13 mouse cellular contexts compared by ENCODE assay signal in the genomic region with DNA sequence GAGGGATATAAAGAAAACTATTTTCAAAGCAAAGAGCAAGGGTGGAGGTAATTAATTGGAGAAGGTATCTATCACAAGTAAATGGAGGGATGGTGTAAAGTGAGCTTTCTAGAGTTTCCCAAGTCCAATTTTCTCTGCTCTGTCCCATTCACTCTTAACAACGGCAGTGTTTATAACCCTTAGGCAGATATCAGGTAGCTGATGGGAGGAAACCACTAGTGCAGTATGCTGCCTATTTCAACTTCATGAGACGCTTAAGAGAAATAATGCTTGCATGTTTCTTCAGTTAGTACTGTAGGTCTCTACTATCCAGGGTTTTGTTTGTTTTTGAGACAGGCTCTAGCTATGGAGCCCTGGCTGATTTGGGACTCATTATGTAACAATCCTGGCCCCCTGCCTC. TPM values are rescaled to one million over a fixed set of nuclear protein-coding genes. Genes with fewer than 3 reads are reported as not detected.
DNase-seq lines count a peak whose midpoint lies in the region; ATAC-seq lines count a peak whose summit lies in the region.
"Had no signal": no experiment of that assay in that cellular context is flagged by ENCODE, and none has a peak within 500 bp of the region (broad histone marks: within the 10 kb centered on the region; RNA-seq: fewer than 3 reads in every experiment).

No protein-coding gene starts in this region.

- no peaks in the 10 kb centered on the region for H3K9me3 ChIP-seq in forebrain, embryonic 10.5 days
- H3K9me3 ChIP-seq in forebrain, embryonic 16.5 days (ENCODE audit: control insufficient read depth, low read length): no peaks in the 10 kb centered on the region
- H3K9me3 ChIP-seq in lung, embryonic 15.5 days: no peaks in the 10 kb centered on the region
- no peaks in the 10 kb centered on the region for H3K9me3 ChIP-seq in embryonic facial prominence, embryonic 12.5 days
- no peaks in the 10 kb centered on the region for H3K9me3 ChIP-seq in liver, embryonic 13.5 days (replicated peaks)
- H3K9me3 ChIP-seq: hindbrain, embryonic 15.5 days had no signal

- H3K27ac ChIP-seq in forebrain, embryonic 10.5 days: peak overlapping the region; percentile 96
- no peak overlapping the region for H3K27ac ChIP-seq in forebrain, embryonic 16.5 days (ENCODE audit: low read length)
- peak overlapping the region; percentile 93; the same call in 1 of the 2 replicates for H3K27ac ChIP-seq in lung, embryonic 15.5 days
- H3K27ac ChIP-seq in embryonic facial prominence, embryonic 12.5 days: peak overlapping the region; percentile 88
- peak overlapping the region; percentile 100 for H3K27ac ChIP-seq in liver, embryonic 13.5 days

- no peaks in the 10 kb centered on the region for H3K27me3 ChIP-seq in forebrain, embryonic 10.5 days (ENCODE audit: poor library complexity, severe bottlenecking)
- no peaks in the 10 kb centered on the region for H3K27me3 ChIP-seq in forebrain, embryonic 16.5 days (replicated peaks; ENCODE audit: control insufficient read depth, insufficient read depth, low read length)
- no peaks in the 10 kb centered on the region for H3K27me3 ChIP-seq in lung, embryonic 15.5 days
- H3K27me3 ChIP-seq in embryonic facial prominence, embryonic 12.5 days: no peaks in the 10 kb centered on the region
- no peaks in the 10 kb centered on the region for H3K27me3 ChIP-seq in liver, embryonic 13.5 days
- H3K27me3 ChIP-seq: hindbrain, embryonic 15.5 days had no signal

- DNase-seq in forebrain, embryonic 10.5 days (ENCODE audit: extremely low spot score, low spot score): no peak
- DNase-seq in lung, adult 18-20 months: no peak
- DNase-seq in liver, embryonic 13.5 days: no peak
- no peak for DNase-seq in ovary, postnatal 10 days (ENCODE audit: low spot score)
- no peak for DNase-seq in right cerebral cortex, postnatal 14 days
- DNase-seq: cerebellum, postnatal 14 days; spleen, adult 18-20 months; thymus, postnatal 14 days had no signal

- no peak overlapping the region for H3K9ac ChIP-seq in forebrain, embryonic 16.5 days (replicated peaks; ENCODE audit: low read depth, low read length)
- H3K9ac ChIP-seq in lung, embryonic 15.5 days: no peak overlapping the region
- H3K9ac ChIP-seq in embryonic facial prominence, embryonic 12.5 days: no peak overlapping the region
- H3K9ac ChIP-seq in liver, embryonic 13.5 days: peak overlapping the region; percentile 80
- H3K9ac ChIP-seq: hindbrain, embryonic 15.5 days had no signal

- no peak overlapping the region for H3K4me2 ChIP-seq in forebrain, embryonic 16.5 days (ENCODE audit: low read length)
- H3K4me2 ChIP-seq in lung, embryonic 15.5 days: no peak overlapping the region
- H3K4me2 ChIP-seq in embryonic facial prominence, embryonic 12.5 days (replicated peaks): no peak overlapping the region; the same call in 1 of the 2 replicates
- peak overlapping the region; percentile 72 for H3K4me2 ChIP-seq in liver, embryonic 13.5 days

- no peak for ATAC-seq in forebrain, embryonic 16.5 days
- no peak for ATAC-seq in lung, embryonic 15.5 days (ENCODE audit: borderline replicate concordance, extremely low read depth, low FRiP score, low TSS enrichment)
- no peak for ATAC-seq in embryonic facial prominence, embryonic 12.5 days (ENCODE audit: insufficient number of reproducible peaks, insufficient read depth, low FRiP score, low TSS enrichment)
- ATAC-seq in liver, embryonic 13.5 days (ENCODE audit: low read depth): no peak
- ATAC-seq: midbrain, embryonic 16.5 days had no signal

- WGBS in forebrain, embryonic 10.5 days: 84% methylated on average over 2 of the region's 2 CpGs
- 78% methylated on average over 2 of the region's 2 CpGs for WGBS in forebrain, embryonic 16.5 days
- WGBS in lung, embryonic 15.5 days: 50% methylated on average over 2 of the region's 2 CpGs
- WGBS in embryonic facial prominence, embryonic 12.5 days: 50% methylated on average over 2 of the region's 2 CpGs
- 55% methylated on average over 2 of the region's 2 CpGs for WGBS in liver, embryonic 13.5 days (ENCODE audit: insufficient replicate concordance)

- H3K4me3 ChIP-seq in forebrain, embryonic 10.5 days: peak overlapping the region; percentile 55
- no peak overlapping the region for H3K4me3 ChIP-seq in forebrain, embryonic 16.5 days (replicated peaks; ENCODE audit: low read length)
- H3K4me3 ChIP-seq in lung, embryonic 15.5 days: no peak overlapping the region
- no peak overlapping the region for H3K4me3 ChIP-seq in embryonic facial prominence, embryonic 12.5 days
- peak overlapping the region; percentile 55 for H3K4me3 ChIP-seq in liver, embryonic 13.5 days (replicated peaks)

- no peaks in the 10 kb centered on the region for H3K36me3 ChIP-seq in forebrain, embryonic 10.5 days (replicated peaks)
- H3K36me3 ChIP-seq in forebrain, embryonic 16.5 days (ENCODE audit: control insufficient read depth, insufficient read depth): no peaks in the 10 kb centered on the region
- H3K36me3 ChIP-seq in lung, embryonic 15.5 days: no peaks in the 10 kb centered on the region
- H3K36me3 ChIP-seq in embryonic facial prominence, embryonic 12.5 days: no peaks in the 10 kb centered on the region
- no peaks in the 10 kb centered on the region for H3K36me3 ChIP-seq in liver, embryonic 13.5 days
- H3K36me3 ChIP-seq: hindbrain, embryonic 15.5 days had no signal

- peaks cover 57% of the 10 kb centered on the region for H3K4me1 ChIP-seq in forebrain, embryonic 10.5 days
- peaks cover 33% of the 10 kb centered on the region for H3K4me1 ChIP-seq in forebrain, embryonic 16.5 days (replicated peaks; ENCODE audit: control insufficient read depth, insufficient read depth, low read length)
- peaks cover 35% of the 10 kb centered on the region for H3K4me1 ChIP-seq in lung, embryonic 15.5 days
- peaks cover 21% of the 10 kb centered on the region; the same call in 1 of the 2 replicates for H3K4me1 ChIP-seq in embryonic facial prominence, embryonic 12.5 days
- peaks cover 68% of the 10 kb centered on the region for H3K4me1 ChIP-seq in liver, embryonic 13.5 days (replicated peaks)

RNA-seq across cellular contexts. Expression of gene Hist1h2bk, which starts 1.7 kb away (rescaled TPM):
- polyA plus RNA-seq in forebrain, embryonic 10.5 days (2016; fragmentation: Nextera tagmentation; extraction: Ambion mirVana): 6.4 and 7.7 TPM in 2 replicates
- polyA plus RNA-seq in forebrain, embryonic 16.5 days (2015; fragmentation: Nextera tagmentation; extraction: Ambion mirVana): 3.3 TPM in 1 of 2 replicates, not detected in the other
- polyA plus RNA-seq in lung, embryonic 15.5 days (2015; fragmentation: Nextera tagmentation; extraction: Ambion mirVana): 7.0 and 7.4 TPM in 2 replicates
- polyA plus RNA-seq in embryonic facial prominence, embryonic 12.5 days (2016; fragmentation: Nextera tagmentation; extraction: Ambion mirVana): 19.4 and 20.1 TPM in 2 replicates
- 3.5 and 3.7 TPM in 2 replicates for polyA plus RNA-seq in liver, embryonic 13.5 days (2015; fragmentation: Nextera tagmentation; extraction: Ambion mirVana)
- polyA plus RNA-seq: midbrain, embryonic 16.5 days had no signal

RNA-seq across cellular contexts. Expression of gene Hist1h2ah, which starts 2.0 kb away (rescaled TPM):
- 12.1 and 14.3 TPM in 2 replicates for polyA plus RNA-seq in forebrain, embryonic 10.5 days (2016; fragmentation: Nextera tagmentation; extraction: Ambion mirVana)
- polyA plus RNA-seq in forebrain, embryonic 16.5 days (2015; fragmentation: Nextera tagmentation; extraction: Ambion mirVana): not detected in 2 replicates
- polyA plus RNA-seq in lung, embryonic 15.5 days (2015; fragmentation: Nextera tagmentation; extraction: Ambion mirVana): 8.1 and 8.2 TPM in 2 replicates
- 8.0 and 8.3 TPM in 2 replicates for polyA plus RNA-seq in embryonic facial prominence, embryonic 12.5 days (2016; fragmentation: Nextera tagmentation; extraction: Ambion mirVana)
- polyA plus RNA-seq in liver, embryonic 13.5 days (2015; fragmentation: Nextera tagmentation; extraction: Ambion mirVana): 3.6 and 18.3 TPM in 2 replicates
- polyA plus RNA-seq: midbrain, embryonic 16.5 days had no signal

RNA-seq across cellular contexts. Expression of gene Hist1h4i, which starts 3.7 kb away (rescaled TPM):
- 53.1 and 58.6 TPM in 2 replicates for polyA plus RNA-seq in forebrain, embryonic 10.5 days (2016; fragmentation: Nextera tagmentation; extraction: Ambion mirVana)
- polyA plus RNA-seq in forebrain, embryonic 16.5 days (2015; fragmentation: Nextera tagmentation; extraction: Ambion mirVana): 14.0 and 14.5 TPM in 2 replicates
- 27.2 and 29.1 TPM in 2 replicates for polyA plus RNA-seq in lung, embryonic 15.5 days (2015; fragmentation: Nextera tagmentation; extraction: Ambion mirVana)
- polyA plus RNA-seq in embryonic facial prominence, embryonic 12.5 days (2016; fragmentation: Nextera tagmentation; extraction: Ambion mirVana): 26.8 and 29.2 TPM in 2 replicates
- polyA plus RNA-seq in liver, embryonic 13.5 days (2015; fragmentation: Nextera tagmentation; extraction: Ambion mirVana): 38.8 and 52.6 TPM in 2 replicates

RNA-seq across cellular contexts. Expression of gene Hist1h2ag, which starts 5.3 kb away (rescaled TPM):
- polyA plus RNA-seq in forebrain, embryonic 10.5 days (2016; fragmentation: Nextera tagmentation; extraction: Ambion mirVana): 54.9 and 55.0 TPM in 2 replicates
- 8.5 and 13.4 TPM in 2 replicates for polyA plus RNA-seq in forebrain, embryonic 16.5 days (2015; fragmentation: Nextera tagmentation; extraction: Ambion mirVana)
- polyA plus RNA-seq in lung, embryonic 15.5 days (2015; fragmentation: Nextera tagmentation; extraction: Ambion mirVana): 52.7 and 55.6 TPM in 2 replicates
- polyA plus RNA-seq in embryonic facial prominence, embryonic 12.5 days (2016; fragmentation: Nextera tagmentation; extraction: Ambion mirVana): 117 and 124 TPM in 2 replicates
- polyA plus RNA-seq in liver, embryonic 13.5 days (2015; fragmentation: Nextera tagmentation; extraction: Ambion mirVana): 17.9 and 18.6 TPM in 2 replicates

RNA-seq across cellular contexts. Expression of gene Hist1h2bj, which starts 5.6 kb away (rescaled TPM):
- 11.7 and 14.9 TPM in 2 replicates for polyA plus RNA-seq in forebrain, embryonic 10.5 days (2016; fragmentation: Nextera tagmentation; extraction: Ambion mirVana)
- polyA plus RNA-seq in forebrain, embryonic 16.5 days (2015; fragmentation: Nextera tagmentation; extraction: Ambion mirVana): 2.1 and 3.1 TPM in 2 replicates
- polyA plus RNA-seq in lung, embryonic 15.5 days (2015; fragmentation: Nextera tagmentation; extraction: Ambion mirVana): 15.7 and 16.0 TPM in 2 replicates
- polyA plus RNA-seq in embryonic facial prominence, embryonic 12.5 days (2016; fragmentation: Nextera tagmentation; extraction: Ambion mirVana): 15.2 and 17.7 TPM in 2 replicates
- 11.6 and 16.7 TPM in 2 replicates for polyA plus RNA-seq in liver, embryonic 13.5 days (2015; fragmentation: Nextera tagmentation; extraction: Ambion mirVana)

Comparison
In these comparisons a context has a peak if more than half of its experiments do, and no peak if none do; other contexts are left out.
1. H3K4me3 ChIP-seq: peak in forebrain, embryonic 10.5 days (single experiment) and liver, embryonic 13.5 days (single experiment); none in forebrain, embryonic 16.5 days (single experiment), lung, embryonic 15.5 days (single experiment) and embryonic facial prominence, embryonic 12.5 days (single experiment).